Mouse (Mus musculus): ENCODE data around the gene Atp6v0a2. TPM values are rescaled to one million over a fixed set of nuclear protein-coding genes. Genes with fewer than 3 reads are reported as not detected.

Gene Atp6v0a2
- total and polyA plus RNA-seq, 3 experiments, result 7.7 to 13.2 (median 10.9) TPM

DNA sequence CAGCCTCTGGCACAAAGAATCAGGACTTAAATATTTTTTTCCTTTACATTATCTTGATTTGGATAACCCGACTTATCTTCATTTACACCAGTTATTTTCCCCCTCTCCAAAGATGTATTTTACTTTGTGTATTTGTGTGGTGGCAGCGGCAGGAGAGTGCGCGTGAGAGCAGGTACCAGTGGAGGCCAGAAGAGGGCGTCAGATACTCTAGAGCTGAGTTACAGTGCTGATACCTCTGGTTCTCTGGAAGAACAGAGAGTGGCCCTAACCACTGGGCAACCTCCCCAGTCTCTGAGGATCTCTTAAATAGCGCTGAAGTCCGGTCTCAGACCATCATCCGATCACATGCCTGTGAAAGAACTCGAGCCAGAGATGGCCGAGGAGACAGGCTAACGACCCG is 105.6 kb downstream of the Atp6v0a2 start:
- no peak overlapping the region for H3K4me3 ChIP-seq (replicated peaks in 1 of 3; ENCODE audit: low read depth in 2 of 3, low read length in 2 of 3, poor library complexity in 1 of 3)
- no peak overlapping the region for H3K4me2 ChIP-seq (ENCODE audit: insufficient read depth, low read depth, poor library complexity, severe bottlenecking)
- H3K27ac ChIP-seq (ENCODE audit: insufficient read depth, low read depth), result no peak overlapping the region
- in situ Hi-C loops (cut with MboI; ENCODE audit: low pct_ligation_motif_present, low pct_unique_long_range_greater_than_20kb, low sequenced_read_pairs) (no loop called here), dilution Hi-C loops (cut with MboI; ENCODE audit: extremely low pct_ligation_motif_present, extremely low pct_unique_long_range_greater_than_20kb, low sequenced_read_pairs) (no loop called here)
- TF ChIP-seq POLR2A (IDR thresholded peaks at IDR 0.05; ENCODE audit: low read depth, low read length) (no peak), MXI1 (IDR thresholded peaks at IDR 0.05; ENCODE audit: low read depth, low read length) (no peak), NRF1 (IDR thresholded peaks at IDR 0.05; ENCODE audit: low read depth, low read length) (no peak), SMC3 (IDR thresholded peaks at IDR 0.05; ENCODE audit: low read depth, low read length) (no peak), JUND (conservative IDR thresholded peaks at IDR 0.05; ENCODE audit: low read depth, low read length) (no peak)
- no peak for DNase-seq (ENCODE audit: extremely low read depth)
- no peaks in the 10 kb centered on the region for H3K79me2 ChIP-seq (replicated peaks; ENCODE audit: control insufficient read depth, extremely low read depth, insufficient read depth, poor library complexity, severe bottlenecking)
- H3K4me1 ChIP-seq (ENCODE audit: control insufficient read depth in 1 of 2, insufficient read depth in 2 of 2), result no peaks in the 10 kb centered on the region; a peak in 1 of 4 replicates
- H3K9me3 ChIP-seq (replicated peaks; ENCODE audit: low read length), result no peaks in the 10 kb centered on the region
- no peaks in the 10 kb centered on the region for H3K36me3 ChIP-seq (replicated peaks in 1 of 2; ENCODE audit: control insufficient read depth in 1 of 2, insufficient read depth in 1 of 2, low read length in 1 of 2)
- no peak overlapping the region for H3K9ac ChIP-seq (ENCODE audit: insufficient read depth, low read depth)
- H3K27me3 ChIP-seq (replicated peaks), result no peaks in the 10 kb centered on the region

DNA sequence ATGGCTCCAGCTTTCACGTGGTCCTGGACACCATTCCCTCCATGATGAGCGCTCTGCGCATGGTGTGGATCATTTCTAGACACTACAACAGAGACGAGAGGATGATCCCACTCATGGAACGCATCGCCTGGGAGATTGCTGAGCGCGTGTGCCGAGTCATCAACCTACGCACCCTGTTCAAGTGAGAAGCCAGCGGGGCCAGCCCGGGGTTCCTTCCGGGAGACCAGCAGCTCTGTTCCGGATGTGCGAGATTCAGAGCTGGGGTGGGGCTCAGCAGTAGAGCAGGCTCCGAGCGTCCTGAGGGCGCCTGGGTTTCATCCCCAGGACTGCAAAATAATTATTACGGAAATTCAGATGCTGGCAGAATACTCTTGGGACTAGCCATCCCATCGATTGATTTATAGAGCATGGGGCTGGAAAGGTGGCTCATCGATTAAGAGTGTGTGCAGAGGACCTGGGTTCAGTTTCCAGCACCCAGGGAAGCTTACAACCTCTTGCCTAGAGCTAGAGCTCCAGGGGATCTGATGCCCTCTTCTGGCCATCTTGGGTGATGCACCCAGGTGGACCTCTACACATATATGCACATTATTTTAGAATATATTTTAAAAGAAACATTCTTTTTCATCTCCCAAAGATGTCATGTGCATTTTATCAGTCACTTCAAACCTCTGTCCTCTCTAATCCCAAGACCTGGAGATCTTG is 113.7 kb downstream of the Atp6v0a2 start:
- Histone ChIP-seq H3K27ac (ENCODE audit: insufficient read depth, low read depth) (no peak overlapping the region), H3K4me2 (ENCODE audit: insufficient read depth, low read depth, poor library complexity, severe bottlenecking) (no peak overlapping the region), H3K9ac (ENCODE audit: insufficient read depth, low read depth) (no peak overlapping the region), H3K4me1 (ENCODE audit: control insufficient read depth in 1 of 2, insufficient read depth in 2 of 2) (peaks cover 0 to 6% of the 10 kb centered on the region in 2 experiments; a peak in 2 of 4 replicates), H3K9me3 (replicated peaks; ENCODE audit: low read length) (peaks cover 9% of the 10 kb centered on the region), H3K27me3 (replicated peaks) (no peaks in the 10 kb centered on the region), H3K79me2 (replicated peaks; ENCODE audit: control insufficient read depth, extremely low read depth, insufficient read depth, poor library complexity, severe bottlenecking) (no peaks in the 10 kb centered on the region), H3K36me3 (replicated peaks in 1 of 2; ENCODE audit: control insufficient read depth in 1 of 2, insufficient read depth in 1 of 2, low read length in 1 of 2) (no peaks in the 10 kb centered on the region), H3K4me3 (replicated peaks in 1 of 3; ENCODE audit: low read depth in 2 of 3, low read length in 2 of 3, poor library complexity in 1 of 3) (no peak overlapping the region)
- DNase-seq (ENCODE audit: extremely low read depth), result no peak
- in situ Hi-C loops (cut with MboI; ENCODE audit: low pct_ligation_motif_present, low pct_unique_long_range_greater_than_20kb, low sequenced_read_pairs), result no loop called here
- dilution Hi-C loops (cut with MboI; ENCODE audit: extremely low pct_ligation_motif_present, extremely low pct_unique_long_range_greater_than_20kb, low sequenced_read_pairs), result no loop called here
- TF ChIP-seq BHLHE40 (IDR thresholded peaks at IDR 0.05; ENCODE audit: low read depth, low read length), result no peak
- TF ChIP-seq MXI1 (IDR thresholded peaks at IDR 0.05; ENCODE audit: low read depth, low read length), result no peak
- TF ChIP-seq USF1 (IDR thresholded peaks at IDR 0.05; ENCODE audit: low read depth, low read length), result no peak
- no peak for TF ChIP-seq MEF2A (IDR thresholded peaks at IDR 0.05; ENCODE audit: borderline replicate concordance, low read depth, low read length)
- TF ChIP-seq ZNF384 (IDR thresholded peaks at IDR 0.05; ENCODE audit: low read depth, low read length), result no peak
- TF ChIP-seq IRF4 (IDR thresholded peaks at IDR 0.05; ENCODE audit: low read depth, low read length), result no peak

DNA sequence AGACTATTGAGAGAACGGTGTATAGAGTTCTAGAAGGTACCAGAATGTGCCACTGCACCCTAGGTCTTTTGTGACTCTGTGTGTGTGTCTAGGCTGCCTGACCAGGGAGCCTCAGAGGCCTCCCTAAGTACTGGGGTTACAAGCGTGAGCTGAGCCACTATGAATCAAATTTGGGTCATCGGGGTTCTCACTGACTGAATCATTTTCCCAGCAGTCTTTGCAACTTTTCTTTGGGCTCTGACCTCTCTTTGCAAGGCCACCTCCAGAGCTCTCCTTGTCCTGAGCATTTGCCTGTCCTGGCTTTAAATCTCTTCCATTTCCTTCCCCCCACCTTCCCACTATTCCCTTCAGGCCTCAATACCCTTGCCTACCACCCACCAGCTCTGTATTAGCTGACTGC is 115.5 kb downstream of the Atp6v0a2 start:
- Histone ChIP-seq H3K36me3 (replicated peaks in 1 of 2; ENCODE audit: control insufficient read depth in 1 of 2, insufficient read depth in 1 of 2, low read length in 1 of 2) (no peaks in the 10 kb centered on the region), H3K4me2 (ENCODE audit: insufficient read depth, low read depth, poor library complexity, severe bottlenecking) (no peak overlapping the region), H3K9ac (ENCODE audit: insufficient read depth, low read depth) (no peak overlapping the region), H3K4me3 (replicated peaks in 1 of 3; ENCODE audit: low read depth in 2 of 3, low read length in 2 of 3, poor library complexity in 1 of 3) (no peak overlapping the region), H3K9me3 (replicated peaks; ENCODE audit: low read length) (peaks cover 9% of the 10 kb centered on the region), H3K27ac (ENCODE audit: insufficient read depth, low read depth) (no peak overlapping the region), H3K79me2 (replicated peaks; ENCODE audit: control insufficient read depth, extremely low read depth, insufficient read depth, poor library complexity, severe bottlenecking) (no peaks in the 10 kb centered on the region), H3K27me3 (replicated peaks) (no peaks in the 10 kb centered on the region), H3K4me1 (ENCODE audit: control insufficient read depth in 1 of 2, insufficient read depth in 2 of 2) (peaks cover 0 to 6% of the 10 kb centered on the region in 2 experiments; a peak in 2 of 4 replicates)
- dilution Hi-C loops (cut with MboI; ENCODE audit: extremely low pct_ligation_motif_present, extremely low pct_unique_long_range_greater_than_20kb, low sequenced_read_pairs), result no loop called here
- in situ Hi-C loops (cut with MboI; ENCODE audit: low pct_ligation_motif_present, low pct_unique_long_range_greater_than_20kb, low sequenced_read_pairs), result no loop called here
- no peak for DNase-seq (ENCODE audit: extremely low read depth)
- no peak for TF ChIP-seq GABPA (IDR thresholded peaks at IDR 0.05; ENCODE audit: insufficient replicate concordance, low read depth, low read length)
- TF ChIP-seq SMC3 (IDR thresholded peaks at IDR 0.05; ENCODE audit: low read depth, low read length), result no peak
- TF ChIP-seq E2F4 (IDR thresholded peaks at IDR 0.05; ENCODE audit: insufficient replicate concordance, low read depth, low read length), result no peak
- no peak for TF ChIP-seq MAZ (IDR thresholded peaks at IDR 0.05; ENCODE audit: low read depth, low read length)
- no peak for TF ChIP-seq TCF12 (IDR thresholded peaks at IDR 0.05; ENCODE audit: low read depth, low read length)
- TF ChIP-seq JUND (conservative IDR thresholded peaks at IDR 0.05; ENCODE audit: low read depth, low read length), result no peak
- TF ChIP-seq MAFK (IDR thresholded peaks at IDR 0.05; ENCODE audit: insufficient replicate concordance, low read length), result no peak
- no peak for TF ChIP-seq ZMIZ1 (IDR thresholded peaks at IDR 0.05; ENCODE audit: low read depth, low read length)
- no peak for TF ChIP-seq ZKSCAN1 (IDR thresholded peaks at IDR 0.05; ENCODE audit: borderline replicate concordance, low read depth, low read length)

All from CH12.LX (cell line).